Mouse (Mus musculus) heart, embryonic 11.5 days (tissue): ENCODE data around the gene Syne4. TPM values are rescaled to one million over a fixed set of nuclear protein-coding genes. Genes with fewer than 3 reads are reported as not detected.
A peak's percentile ranks its signal among the peaks of the same experiment; 100 is the strongest.

Experiments
- ATAC-seq: fragments of 200-750 bp; cut with Nextera tagmentation; replicated peaks from 2 replicates; pipeline ENCODE4 v1.8.0; 2017; ENCODE audit warnings: moderate library complexity; ENCODE audit not compliant: insufficient number of reproducible peaks, low FRiP score, low TSS enrichment
- H3K27ac ChIP-seq: fragments of 300-500 bp; sonication (generic); 2 replicates; pipeline ENCODE4 v1.5.1; 2014; ENCODE audit warnings: mild to moderate bottlenecking, low read depth, low read length
- H3K27me3 ChIP-seq: fragments of 300-500 bp; sonication (generic); 2 replicates; pipeline ENCODE4 v1.6.1; 2014; ENCODE audit warnings: mild to moderate bottlenecking, low read length, mixed read lengths; ENCODE audit not compliant: control insufficient read depth, insufficient read depth
- H3K36me3 ChIP-seq: fragments of 300-500 bp; sonication (generic); 2 replicates; pipeline ENCODE4 v1.6.1; 2014; ENCODE audit warnings: mild to moderate bottlenecking, low read length, moderate library complexity, mixed read lengths; ENCODE audit not compliant: control insufficient read depth, insufficient read depth
- H3K4me1 ChIP-seq: fragments of 300-500 bp; sonication (generic); 2 replicates; pipeline ENCODE4 v1.6.1; 2014; ENCODE audit warnings: low read length; ENCODE audit not compliant: control insufficient read depth, insufficient read depth
- H3K4me2 ChIP-seq: fragments of 300-500 bp; sonication (generic); 2 replicates; pipeline ENCODE4 v1.6.1; 2014; ENCODE audit warnings: mild to moderate bottlenecking, moderate library complexity
- H3K4me3 ChIP-seq: fragments of 300-500 bp; sonication (generic); 2 replicates; pipeline ENCODE4 v1.5.1; 2014; ENCODE audit warnings: low read depth, low read length
- H3K9ac ChIP-seq: fragments of 300-500 bp; sonication (generic); 2 replicates; pipeline ENCODE4 v1.6.1; 2014; ENCODE audit warnings: mild to moderate bottlenecking, low read depth, low read length, moderate library complexity
- H3K9me3 ChIP-seq: fragments of 300-500 bp; sonication (generic); replicated peaks from 2 replicates; pipeline ENCODE4 v1.6.1; 2016; ENCODE audit warnings: low read length; ENCODE audit not compliant: control insufficient read depth
- WGBS: fragments of 180-500 bp; shearing (Covaris S2); extraction: QIAGEN DNeasy Blood & Tissue Kit; methylation state at CpG from one replicate; pipeline ENCODE4 v1.1.7; 2014; ENCODE audit not compliant: insufficient replicate concordance; 5-methylcytosine and 5-hydroxymethylcytosine counted together
- polyA plus RNA-seq: library from polyadenylated mRNA; unstranded; fragments of >200 nt; fragmentation: Nextera tagmentation; extraction: Ambion mirVana; gene quantifications from 2 replicates; pipeline ENCODE4 v1.2.1, GENCODE M21; 2014

Gene Syne4
- polyA plus RNA-seq, 1 experiment from 2014 or later, result 18.1 TPM

- H3K36me3 ChIP-seq, result no peaks in the 10 kb centered on the region
- H3K4me2 ChIP-seq, result no peak overlapping the region
- peaks cover 14% of the 10 kb centered on the region; the same call in 1 of the 2 replicates for H3K4me1 ChIP-seq
- no peak overlapping the region for H3K4me3 ChIP-seq
- no peak for ATAC-seq
- no peaks in the 10 kb centered on the region for H3K27me3 ChIP-seq
- H3K9me3 ChIP-seq, result no peaks in the 10 kb centered on the region
- H3K27ac ChIP-seq, result no peak overlapping the region
- 43% methylated on average over 10 of the region's 10 CpGs for WGBS
- H3K9ac ChIP-seq, result no peak overlapping the region
Measured at GRCm38 (mm10) chr7:30328379-30328778, 13.8 kb downstream of the Syne4 start.

- Histone ChIP-seq H3K4me1 (peaks cover 19% of the 10 kb centered on the region; the same call in 1 of the 2 replicates), H3K36me3 (no peaks in the 10 kb centered on the region), H3K4me3 (no peak overlapping the region), H3K9ac (no peak overlapping the region), H3K27me3 (peaks cover 17% of the 10 kb centered on the region), H3K27ac (no peak overlapping the region), H3K4me2 (peak overlapping the region; percentile 38), H3K9me3 (no peaks in the 10 kb centered on the region)
- 0 out of 2 replicates have a peak, but pooled peaks have one; percentile 44 for ATAC-seq
- 10% methylated on average over 13 of the region's 13 CpGs for WGBS
Measured at GRCm38 (mm10) chr7:30331887-30332286, 17.3 kb downstream of the Syne4 start.

DNA sequence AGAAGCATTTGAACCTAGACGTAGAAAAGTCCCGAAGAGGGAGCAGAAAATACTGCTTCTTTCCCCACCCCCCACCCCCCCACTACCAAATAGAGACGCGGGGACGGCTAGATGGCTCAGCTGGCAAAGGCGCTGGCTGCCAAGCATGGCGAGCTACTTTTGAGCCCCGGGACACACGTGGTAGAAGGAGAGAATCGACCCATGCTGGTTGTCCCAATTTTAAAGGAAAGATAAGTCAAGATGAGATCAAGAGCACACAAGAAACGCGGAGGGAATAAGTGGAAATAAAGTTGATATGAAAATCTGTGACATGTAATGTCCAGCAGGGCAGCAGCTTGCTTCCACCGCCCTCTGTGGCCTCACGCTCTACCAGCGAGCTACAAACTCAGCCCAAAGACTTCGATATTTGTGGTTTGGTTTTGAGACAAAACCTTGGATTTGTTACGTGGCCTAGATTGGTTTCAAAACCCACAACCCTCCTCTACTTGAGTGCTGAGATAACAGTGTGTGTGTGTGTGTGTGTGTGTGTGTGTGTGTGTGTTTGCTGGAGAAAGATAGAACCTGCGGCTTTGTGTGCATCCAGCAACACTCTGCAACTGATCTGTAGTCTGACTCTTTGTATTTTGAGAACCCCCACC is 18.1 kb downstream of the Syne4 start:
- peaks cover 19% of the 10 kb centered on the region; the same call in 1 of the 2 replicates for H3K4me1 ChIP-seq
- H3K36me3 ChIP-seq, result no peaks in the 10 kb centered on the region
- WGBS, result 53% methylated on average over 18 of the region's 18 CpGs
- no peak for ATAC-seq
- H3K27ac ChIP-seq, result peak overlapping the region; percentile 10; the same call in 1 of the 2 replicates
- no peaks in the 10 kb centered on the region for H3K9me3 ChIP-seq
- peaks cover 17% of the 10 kb centered on the region for H3K27me3 ChIP-seq
- no peak overlapping the region for H3K9ac ChIP-seq
- H3K4me2 ChIP-seq, result 0 out of 2 replicates have a peak overlapping the region, but pooled peaks have one; percentile 5
- H3K4me3 ChIP-seq, result no peak overlapping the region

DNA sequence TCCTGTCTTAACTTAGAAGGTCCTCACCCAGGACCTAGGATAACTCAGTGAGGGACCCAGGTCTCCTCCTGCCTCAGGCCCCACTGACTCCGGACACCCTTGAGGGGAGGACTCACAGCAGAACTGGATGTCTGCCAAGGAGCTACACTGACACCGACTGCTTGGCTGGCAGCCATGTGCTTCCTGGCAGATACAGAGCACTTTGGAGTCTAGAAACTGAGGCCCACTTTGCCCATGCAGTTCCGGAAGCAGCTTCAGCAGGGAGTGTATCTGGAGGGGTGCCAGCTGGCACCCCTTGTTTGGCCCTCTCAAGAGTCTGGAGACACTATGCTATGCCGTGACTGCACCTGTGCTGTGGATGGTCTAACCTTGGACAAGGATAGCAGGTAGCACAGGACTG is 18.8 kb downstream of the Syne4 start:
- peak; percentile 63; the same call in 1 of the 2 replicates for ATAC-seq
- 24% methylated on average over 4 of the region's 4 CpGs for WGBS

DNA sequence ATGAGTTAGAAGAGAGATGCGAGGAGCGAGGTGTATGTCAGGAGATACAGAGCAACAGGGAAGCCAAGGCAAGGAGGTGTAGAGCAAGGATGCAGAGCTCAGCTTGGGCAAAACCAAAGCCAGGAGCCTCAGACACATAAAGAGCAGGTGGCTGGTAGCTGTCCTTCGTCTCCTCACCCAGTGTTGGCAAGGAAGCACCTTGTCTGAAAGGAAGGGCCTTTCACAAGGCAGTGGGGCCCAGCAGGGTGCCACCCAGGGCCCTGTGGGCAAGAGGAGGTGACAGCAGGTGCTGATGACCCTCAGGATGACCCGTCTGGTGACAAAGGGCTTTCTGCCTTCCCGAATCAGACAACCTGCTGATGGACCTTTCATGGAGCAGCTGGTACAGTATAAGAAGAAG is 20.0 kb downstream of the Syne4 start:
- H3K27me3 ChIP-seq, result peaks cover 17% of the 10 kb centered on the region
- no peaks in the 10 kb centered on the region for H3K36me3 ChIP-seq
- H3K4me1 ChIP-seq, result peaks cover 19% of the 10 kb centered on the region; the same call in 1 of the 2 replicates
- H3K27ac ChIP-seq, result no peak overlapping the region
- H3K4me3 ChIP-seq, result no peak overlapping the region
- WGBS, result 62% methylated on average over 5 of the region's 5 CpGs
- no peak overlapping the region for H3K4me2 ChIP-seq
- ATAC-seq, result no peak
- H3K9ac ChIP-seq, result no peak overlapping the region
- no peaks in the 10 kb centered on the region for H3K9me3 ChIP-seq

More for the DNA sequence above, 18.8 kb downstream of the Syne4 start:
- Histone ChIP-seq H3K9me3 (no peaks in the 10 kb centered on the region), H3K4me2 (peak overlapping the region; percentile 5), H3K4me1 (peaks cover 19% of the 10 kb centered on the region; the same call in 1 of the 2 replicates), H3K36me3 (no peaks in the 10 kb centered on the region), H3K27me3 (peaks cover 17% of the 10 kb centered on the region), H3K9ac (no peak overlapping the region), H3K27ac (peak overlapping the region; percentile 71; the same call in 1 of the 2 replicates), H3K4me3 (no peak overlapping the region)

GRCm38 (mm10) chr7:30335688-30336087 is 21.1 kb downstream of the Syne4 start:
- Histone ChIP-seq H3K27me3 (peaks cover 17% of the 10 kb centered on the region), H3K9ac (no peak overlapping the region), H3K4me3 (no peak overlapping the region), H3K27ac (no peak overlapping the region), H3K4me1 (peaks cover 19% of the 10 kb centered on the region; the same call in 1 of the 2 replicates), H3K4me2 (no peak overlapping the region), H3K9me3 (no peaks in the 10 kb centered on the region), H3K36me3 (no peaks in the 10 kb centered on the region)
- ATAC-seq, result no peak
- WGBS, result 80% methylated on average over 6 of the region's 6 CpGs

DNA sequence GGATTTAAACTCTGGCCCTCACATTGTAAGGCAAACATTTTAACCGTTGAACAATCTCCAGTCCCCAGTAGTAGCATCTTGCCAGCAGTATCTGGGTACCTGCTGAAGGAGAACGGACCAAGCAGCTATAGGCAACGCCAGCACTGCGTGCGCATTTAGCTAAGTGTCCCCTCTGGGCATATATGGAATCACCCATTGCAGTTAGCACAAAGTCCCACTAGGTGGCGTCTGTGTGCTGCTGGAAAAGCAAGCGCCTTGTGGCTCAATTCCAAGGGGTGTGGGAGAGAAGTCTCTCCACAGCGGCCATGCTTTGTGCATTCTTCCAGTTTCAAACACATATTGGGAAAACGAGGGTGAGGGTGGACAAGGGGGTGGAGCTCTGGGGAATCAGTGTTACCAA is 21.8 kb downstream of the Syne4 start:
- no peak overlapping the region for H3K4me2 ChIP-seq
- WGBS, result 2% methylated on average over 9 of the region's 9 CpGs

GRCm38 (mm10) chr7:30339432-30340109 is 25.0 kb downstream of the Syne4 start:
- WGBS, result 63% methylated on average over 5 of the region's 5 CpGs
- no peaks in the 10 kb centered on the region for H3K36me3 ChIP-seq
- no peak for ATAC-seq

More for the DNA sequence above, 21.8 kb downstream of the Syne4 start:
- H3K4me1 ChIP-seq, result peaks cover 19% of the 10 kb centered on the region; the same call in 1 of the 2 replicates
- no peak overlapping the region for H3K4me3 ChIP-seq
- H3K36me3 ChIP-seq, result no peaks in the 10 kb centered on the region
- no peaks in the 10 kb centered on the region for H3K9me3 ChIP-seq
- H3K9ac ChIP-seq, result no peak overlapping the region
- ATAC-seq, result no peak
- no peak overlapping the region for H3K27ac ChIP-seq
- H3K27me3 ChIP-seq, result peaks cover 17% of the 10 kb centered on the region

More at GRCm38 (mm10) chr7:30339432-30340109, 25.0 kb downstream of the Syne4 start:
- no peak overlapping the region for H3K9ac ChIP-seq
- no peak overlapping the region for H3K4me2 ChIP-seq
- no peak overlapping the region for H3K4me3 ChIP-seq
- no peak overlapping the region for H3K27ac ChIP-seq
- no peaks in the 10 kb centered on the region for H3K9me3 ChIP-seq
- H3K27me3 ChIP-seq, result peaks cover 15% of the 10 kb centered on the region
- no peaks in the 10 kb centered on the region for H3K4me1 ChIP-seq
